Mouse (Mus musculus) frontal cortex, postnatal 36 days (tissue): ENCODE measurements around the gene Fbf1.
A peak's percentile ranks its signal among the peaks of the same experiment; 100 is the strongest.

Source experiments
- DNase-seq, 2 experiments: peaks; one replicate each; pipeline ENCODE4 v3.0.0; 2022; ENCODE audit warnings: low spot score in 2 of 2

The Fbf1 gene

DNA sequence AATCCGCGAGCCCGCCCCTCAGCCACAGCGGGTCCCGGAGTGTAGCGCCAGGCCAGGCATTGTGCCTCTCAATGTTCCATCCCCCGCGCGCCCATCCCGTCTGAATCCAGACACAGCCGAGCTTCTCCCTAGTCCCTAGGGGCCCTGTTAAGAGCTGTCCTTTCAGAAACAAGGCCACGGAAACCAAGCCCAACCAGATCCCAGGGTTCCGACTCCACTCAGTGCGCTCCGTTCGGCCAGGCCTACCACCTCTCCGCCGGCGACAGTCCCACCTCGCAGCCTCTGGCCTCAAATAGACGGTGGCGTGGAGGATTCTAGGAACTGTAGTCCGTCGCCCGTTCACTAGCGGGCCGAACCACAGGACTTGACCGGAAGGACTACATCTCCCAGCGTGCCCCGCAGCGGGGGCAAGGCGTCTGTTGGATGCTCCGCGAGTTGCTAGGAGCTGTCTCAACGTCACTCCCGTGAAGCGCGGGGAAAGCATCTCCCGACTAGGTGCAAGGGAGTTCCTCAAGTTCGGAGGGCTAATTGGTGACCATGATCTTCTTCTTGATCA, at the start of gene Fbf1:
Gene Fbf1, minus strand, starts transcription at position 283 of the 556 bp plus-strand sequence.
- DNase-seq = peak; percentile 96 to 98

GRCm38 (mm10) chr11:116216549-116216948, 48.6 kb upstream of the Fbf1 start:
- DNase-seq = no peak

DNA sequence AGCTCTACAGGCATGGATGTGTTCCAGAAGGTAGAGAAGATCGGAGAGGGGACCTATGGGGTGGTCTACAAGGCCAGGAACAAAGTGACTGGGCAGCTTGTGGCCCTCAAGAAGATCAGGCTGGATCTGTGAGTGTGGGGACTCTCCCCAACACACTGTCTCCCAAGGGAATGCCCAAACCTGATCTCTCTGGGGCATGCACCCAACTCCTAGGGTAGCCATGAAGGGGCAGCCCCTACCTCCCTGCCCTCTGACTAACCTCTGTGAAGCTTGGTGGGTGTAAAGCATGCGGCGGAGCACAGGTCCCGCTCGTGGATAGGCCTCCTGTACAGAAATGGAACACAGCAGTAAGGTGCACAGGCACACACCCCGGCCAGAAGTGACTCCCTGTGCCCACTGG, 48.0 kb upstream of the Fbf1 start:
- no peak for DNase-seq

DNA sequence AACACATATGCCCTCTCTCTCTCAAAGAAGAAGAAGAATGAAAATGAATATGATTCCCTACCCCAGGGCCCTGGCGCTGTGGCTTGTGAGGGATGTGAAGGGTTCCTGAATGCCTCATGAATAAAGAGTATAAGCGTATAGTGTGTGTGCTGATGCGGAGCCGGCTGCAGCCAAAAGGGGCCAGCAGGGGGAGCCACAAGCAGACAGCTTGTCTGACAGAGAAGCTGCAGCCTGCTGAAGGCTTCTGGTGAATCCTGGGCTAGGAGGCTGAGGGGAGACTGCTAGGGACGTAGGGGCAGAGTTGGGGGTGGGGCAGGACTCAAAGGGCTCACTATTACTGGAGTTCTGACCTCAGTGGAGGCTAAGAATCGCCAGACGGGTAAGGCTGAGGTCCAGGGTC, 47.2 kb upstream of the Fbf1 start:
- DNase-seq = no peak

DNA sequence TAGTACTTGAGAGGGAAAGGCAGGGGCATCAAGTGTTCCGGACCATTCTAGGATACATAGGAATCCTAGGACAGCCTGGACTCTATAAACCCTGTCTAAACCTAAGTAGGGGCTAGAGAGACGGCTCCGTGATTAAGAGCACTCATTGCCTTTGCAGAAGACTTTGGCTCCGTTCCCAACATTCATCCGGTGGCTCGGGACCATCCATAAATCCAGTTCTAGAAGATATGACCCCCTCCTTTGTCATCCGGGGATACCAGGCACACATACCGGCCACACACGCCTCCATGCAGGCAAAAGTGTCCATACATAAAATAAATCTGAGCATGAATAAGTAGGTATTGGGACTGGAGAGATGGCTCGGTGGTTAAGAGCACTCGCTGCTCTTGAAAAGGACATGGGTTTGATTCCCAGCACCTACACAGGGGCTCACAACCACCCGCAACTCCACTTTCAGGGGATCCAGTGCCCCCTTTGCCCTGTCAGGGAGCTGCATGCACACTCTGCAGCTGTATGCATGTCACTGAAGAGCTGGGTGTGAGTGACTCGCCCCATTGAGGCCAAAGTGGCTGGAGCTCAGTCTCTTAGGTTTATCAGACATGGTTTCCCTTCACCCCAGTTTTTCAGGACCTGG, 46.0 kb upstream of the Fbf1 start:
- DNase-seq = no peak

GRCm38 (mm10) chr11:116212847-116213246, 44.9 kb upstream of the Fbf1 start:
- no peak for DNase-seq

DNA sequence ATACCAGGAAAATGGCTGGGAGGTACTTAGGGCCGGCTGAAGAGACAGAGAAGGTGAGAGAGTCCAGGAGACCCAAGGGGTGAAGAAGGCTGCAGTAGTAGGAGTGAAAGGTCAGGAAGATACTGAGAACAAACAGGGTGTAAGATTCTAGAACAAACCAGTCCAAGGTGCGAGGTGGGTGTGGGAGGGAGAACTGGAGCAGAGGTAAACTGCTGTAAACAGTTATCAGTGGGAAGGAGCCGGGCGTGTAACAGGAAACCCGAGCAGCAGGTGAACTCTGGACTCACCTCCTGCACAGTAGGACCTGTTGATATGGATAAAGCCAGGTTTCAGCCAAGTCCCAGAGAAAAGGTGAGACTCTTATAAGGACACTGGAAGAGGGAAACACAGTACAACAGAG, 42.7 kb upstream of the Fbf1 start:
- no peak for DNase-seq

GRCm38 (mm10) chr11:116209257-116209656, 41.3 kb upstream of the Fbf1 start:
- no peak for DNase-seq

DNA sequence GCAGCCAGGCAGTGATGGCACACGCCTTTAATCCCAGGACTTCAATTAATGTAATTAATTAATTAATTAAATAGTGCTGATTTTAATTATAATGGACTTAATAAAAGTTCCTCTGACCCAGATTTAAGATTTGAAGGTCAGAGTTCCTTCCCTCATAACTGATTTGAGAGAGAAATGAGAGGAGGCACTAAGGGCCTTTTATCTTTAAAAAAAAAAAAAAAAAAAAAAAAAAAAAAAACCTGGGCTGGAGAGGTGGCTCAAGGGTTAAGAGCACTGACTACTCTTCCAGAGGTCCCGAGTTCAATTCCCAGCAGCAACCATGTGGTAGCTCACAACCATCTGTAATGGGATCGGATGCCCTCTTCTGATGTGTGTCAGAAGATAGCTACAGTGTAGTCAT, 40.7 kb upstream of the Fbf1 start:
- DNase-seq = no peak

DNA sequence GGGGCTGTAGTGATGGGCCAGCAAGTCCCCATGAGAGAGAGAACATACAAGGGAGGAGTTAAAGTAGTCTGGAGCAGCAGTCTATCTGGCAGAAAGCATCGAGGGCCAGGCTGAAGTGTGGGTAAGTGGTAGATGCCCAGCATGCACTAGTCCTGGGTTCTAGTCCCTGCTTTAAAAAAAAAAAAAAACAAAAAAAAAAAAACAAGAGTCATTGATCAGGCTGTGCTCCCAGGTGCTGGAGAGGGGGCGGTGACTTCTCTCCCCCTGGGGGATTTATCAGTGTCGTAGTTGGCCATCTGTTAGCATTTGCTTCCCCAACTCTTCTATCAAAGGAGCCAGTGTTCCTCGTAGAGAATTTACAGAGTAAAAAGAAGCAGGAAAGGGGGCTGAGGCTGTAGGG, 38.7 kb upstream of the Fbf1 start:
- DNase-seq = no peak

- DNase-seq = no peak
These were observed 35.2 kb upstream of the Fbf1 start for GRCm38 (mm10) chr11:116203150-116203549.

GRCm38 (mm10) chr11:116201151-116201550, 33.2 kb upstream of the Fbf1 start:
- DNase-seq = no peak

DNA sequence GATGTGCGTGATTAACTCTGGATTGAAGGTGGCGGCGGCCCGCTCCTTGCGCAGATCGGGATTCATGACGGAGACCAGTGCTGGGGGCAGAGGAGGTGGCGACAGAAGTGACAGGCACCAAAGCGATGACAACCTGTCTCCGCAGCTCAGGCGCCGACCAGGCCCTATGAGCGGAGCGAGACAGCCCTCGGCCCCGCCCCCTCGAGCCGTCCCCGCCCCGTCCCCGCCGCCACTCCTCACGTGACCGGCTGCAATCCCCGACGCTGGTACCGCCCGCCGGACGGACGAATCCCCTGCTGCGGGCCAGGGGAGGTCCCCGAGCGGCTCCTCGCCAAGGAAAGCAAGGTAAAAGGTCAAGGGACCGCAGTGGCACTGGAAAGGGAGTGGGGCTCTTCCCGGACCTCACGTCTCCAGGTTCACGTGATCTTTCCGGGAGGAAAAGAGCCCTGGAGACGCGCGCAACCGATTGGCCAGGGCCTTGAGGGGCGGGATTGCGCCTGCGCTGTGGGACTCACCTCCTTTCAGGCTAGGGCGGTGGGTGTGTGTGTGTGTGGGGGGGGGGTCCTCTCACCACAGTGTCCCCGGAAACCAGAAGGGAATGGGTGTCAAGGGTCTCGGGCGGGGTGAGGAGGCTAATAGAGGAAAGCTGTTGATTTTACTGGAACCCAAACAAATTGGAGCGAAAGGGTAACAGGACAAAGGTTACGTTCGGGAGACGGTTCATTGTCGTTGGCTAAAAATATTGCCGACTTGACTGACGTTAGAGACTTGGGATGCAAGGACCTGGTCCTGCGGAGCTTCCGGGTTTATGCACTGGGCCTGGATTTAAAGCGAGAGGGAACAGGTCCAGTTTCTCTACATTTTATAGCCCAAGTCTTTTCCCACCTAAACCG, 30.9 kb upstream of the Fbf1 start, which contains the start of the genes Ten1 and Acox1:
Gene Ten1, plus strand, starts transcription at position 217 of the 893 bp plus-strand sequence.
Gene Acox1, minus strand, starts transcription at position 407 of the 893 bp plus-strand sequence.
- DNase-seq = peak; percentile 94 to 97

DNA sequence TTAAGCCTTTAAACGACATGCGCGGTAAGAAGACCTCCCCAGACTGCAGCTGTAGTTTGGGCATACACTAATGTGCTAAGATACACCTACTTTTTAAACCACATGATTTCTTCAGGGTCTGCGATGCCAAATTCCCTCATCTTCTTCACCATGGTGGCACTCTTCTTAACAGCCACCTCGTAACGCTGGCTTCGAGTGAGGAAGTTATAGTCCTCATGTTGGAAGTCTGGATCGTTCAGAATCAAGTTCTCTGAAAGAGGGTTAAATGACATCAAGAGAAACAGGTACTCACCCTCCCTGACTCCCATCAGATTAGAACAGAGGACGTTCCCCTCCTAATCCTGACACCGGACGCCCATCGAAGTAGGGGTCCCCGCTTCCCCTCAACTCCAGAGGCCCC, 30.2 kb upstream of the Fbf1 start:
- DNase-seq = peak in 1 of 2 experiments; percentile 19

DNA sequence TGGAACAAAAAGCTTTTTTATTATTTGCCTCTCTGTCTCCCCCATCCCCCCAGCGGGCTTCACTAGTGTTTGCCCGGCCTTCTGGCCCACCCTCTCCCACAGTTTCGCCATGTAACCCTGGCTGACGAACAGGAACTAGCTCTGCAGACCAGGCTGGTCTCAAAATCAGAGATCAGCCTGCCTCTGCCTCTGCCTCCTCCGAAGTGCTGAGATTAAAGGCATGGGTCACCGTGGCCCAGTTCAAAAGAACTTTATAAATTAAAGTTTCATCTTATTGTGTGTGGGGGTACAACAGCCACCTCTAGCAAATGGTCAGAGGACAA, 29.6 kb upstream of the Fbf1 start:
- DNase-seq = no peak

GRCm38 (mm10) chr11:116196866-116197583, 29.1 kb upstream of the Fbf1 start:
- no peak for DNase-seq

DNA sequence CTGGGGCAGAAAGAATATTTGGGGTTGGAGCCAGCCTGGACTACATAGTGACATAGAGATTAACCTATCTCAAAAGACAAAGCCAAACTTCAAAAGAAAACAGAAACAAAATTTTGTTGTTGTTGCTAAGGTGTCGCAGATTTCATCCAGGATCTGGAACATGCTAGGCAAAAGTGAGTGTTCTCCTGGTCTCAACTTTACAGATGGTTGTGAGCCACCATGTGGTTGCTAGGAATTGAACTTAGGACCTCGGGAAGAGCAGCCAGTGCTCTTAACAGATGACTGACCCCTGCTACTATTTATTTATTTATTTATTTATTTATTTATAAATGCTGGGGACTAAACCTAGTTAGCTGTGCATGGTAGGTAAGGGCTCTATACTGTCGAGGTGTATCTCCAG, 28.4 kb upstream of the Fbf1 start:
- no peak for DNase-seq

DNA sequence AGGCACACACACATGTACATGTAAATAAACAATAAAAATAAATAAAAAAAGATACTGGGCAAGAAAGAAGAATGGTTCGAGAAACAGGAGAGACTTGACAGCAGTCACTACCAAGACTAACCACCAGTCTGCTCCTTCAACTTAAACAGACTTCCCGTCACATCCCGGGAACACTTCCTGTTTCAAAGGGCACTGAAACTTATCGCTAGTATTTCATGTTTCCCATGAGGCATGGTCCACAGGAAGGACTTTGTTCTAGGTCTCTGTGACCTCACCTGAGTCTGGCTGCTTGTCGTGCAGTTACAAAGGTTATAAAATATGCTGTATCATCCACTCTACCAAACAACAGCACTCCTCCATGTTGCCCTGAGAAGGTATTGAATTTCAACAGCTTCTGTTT, 27.3 kb upstream of the Fbf1 start:
- DNase-seq = no peak

DNA sequence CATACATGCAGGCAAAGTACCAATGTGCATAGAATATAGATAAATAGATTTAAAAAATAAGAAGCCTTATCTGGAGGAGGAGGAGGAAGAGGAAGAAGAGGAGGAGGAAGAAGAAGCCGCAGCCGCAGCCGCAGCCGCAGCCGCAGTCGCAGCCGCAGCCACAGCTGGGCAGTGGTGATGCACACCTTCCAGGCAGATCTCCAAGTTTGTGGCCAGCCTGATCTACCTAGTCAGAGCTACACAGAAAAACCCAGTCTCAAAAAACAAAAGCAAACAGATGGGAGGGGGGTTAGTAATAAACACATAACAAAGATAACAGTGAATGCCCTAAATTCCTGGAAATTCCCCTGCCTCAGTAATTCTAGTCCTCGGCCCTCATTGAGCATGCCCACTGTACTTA, 26.7 kb upstream of the Fbf1 start:
- DNase-seq = no peak

GRCm38 (mm10) chr11:116187226-116187930, 19.4 kb upstream of the Fbf1 start:
- no peak for DNase-seq

DNA sequence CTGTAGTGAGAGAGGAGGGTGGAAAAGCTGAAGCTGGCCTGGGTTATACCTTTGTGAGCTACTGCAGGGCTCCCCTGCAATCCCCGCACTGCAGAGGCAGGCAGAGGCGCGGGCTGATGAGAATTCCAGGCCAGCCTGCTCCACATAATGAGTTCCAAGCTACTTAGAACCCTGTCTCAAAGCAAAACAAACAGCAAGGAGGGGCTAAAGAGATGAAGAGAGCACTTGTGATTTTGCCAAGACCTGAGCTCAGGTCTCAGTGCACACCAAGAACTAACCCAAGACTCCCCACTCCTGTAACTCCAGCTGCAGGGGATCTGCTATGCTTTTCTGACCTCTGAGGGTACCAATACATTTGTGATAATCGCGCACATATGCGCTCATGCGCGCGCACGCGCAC, 18.4 kb upstream of the Fbf1 start:
- no peak for DNase-seq

- peak in 1 of 2 experiments; percentile 21 for DNase-seq
These were observed 17.9 kb upstream of the Fbf1 start for GRCm38 (mm10) chr11:116185836-116186235.
